Mouse (Mus musculus) stomach, postnatal 0 days (tissue): ENCODE data around the gene Ly75. TPM values are rescaled to one million over a fixed set of nuclear protein-coding genes. Genes with fewer than 3 reads are reported as not detected.

Experiments used
- ATAC-seq: fragments of 200-750 bp; cut with Nextera tagmentation; 2 replicates; pipeline ENCODE4 v1.8.0; 2017; ENCODE audit not compliant: low FRiP score, low TSS enrichment
- DNase-seq: peaks from one replicate; pipeline ENCODE4 v3.0.0-alpha.2; 2016; ENCODE audit warnings: low spot score
- H3K27ac ChIP-seq: fragments of 300-500 bp; sonication (generic); replicated peaks from 2 replicates; pipeline ENCODE4 v1.5.1; 2014; ENCODE audit warnings: mild to moderate bottlenecking, control low read depth
- H3K27me3 ChIP-seq: fragments of 300-500 bp; sonication (generic); 2 replicates; pipeline ENCODE4 v1.6.1; 2014; ENCODE audit warnings: low read length; ENCODE audit not compliant: control insufficient read depth, insufficient read depth
- H3K36me3 ChIP-seq: fragments of 300-500 bp; sonication (generic); 2 replicates; pipeline ENCODE4 v1.6.1; 2014; ENCODE audit warnings: low read length, mixed read lengths; ENCODE audit not compliant: control insufficient read depth, insufficient read depth
- H3K4me1 ChIP-seq: fragments of 300-500 bp; sonication (generic); replicated peaks from 2 replicates; pipeline ENCODE4 v1.6.1; 2014; ENCODE audit warnings: antibody characterized with exemption; ENCODE audit not compliant: control insufficient read depth, insufficient read depth
- H3K4me2 ChIP-seq: fragments of 300-500 bp; sonication (generic); replicated peaks from 2 replicates; pipeline ENCODE4 v1.6.1; 2014; ENCODE audit warnings: low read depth, mild to moderate bottlenecking, control low read depth, moderate library complexity
- H3K4me3 ChIP-seq: fragments of 300-500 bp; sonication (generic); 2 replicates; pipeline ENCODE4 v1.5.1; 2014; ENCODE audit warnings: low read depth, low read length, control low read depth
- H3K9ac ChIP-seq: fragments of 300-500 bp; sonication (generic); 2 replicates; pipeline ENCODE4 v1.6.1; 2014; ENCODE audit warnings: mild to moderate bottlenecking, low read length, control low read depth, mixed read lengths
- H3K9me3 ChIP-seq: fragments of 300-500 bp; sonication (generic); 2 replicates; pipeline ENCODE4 v1.6.1; 2016; ENCODE audit warnings: low read length; ENCODE audit not compliant: control insufficient read depth
- CTCF ChIP-seq: IDR thresholded peaks from 2 replicates; pipeline ENCODE4 v1.5.1; 2016; ENCODE audit warnings: antibody characterized with exemption, low read depth, mild to moderate bottlenecking, moderate library complexity
- EP300 ChIP-seq: optimal IDR thresholded peaks from 2 replicates; pipeline ENCODE3; 2016; ENCODE audit warnings: antibody characterized with exemption
- WGBS: fragments of 180-500 bp; shearing (Covaris S2); extraction: QIAGEN DNeasy Blood & Tissue Kit; methylation state at CpG from one replicate; pipeline ENCODE4 v1.1.7; 2014; 5-methylcytosine and 5-hydroxymethylcytosine counted together
- polyA plus RNA-seq: library from polyadenylated mRNA; unstranded; fragments of >200 nt; fragmentation: Nextera tagmentation; extraction: Ambion mirVana; gene quantifications from 2 replicates; pipeline ENCODE4 v1.2.1, GENCODE M21; 2015

The Ly75 gene
- polyA plus RNA-seq, 1 experiment from 2014 or later, result 0.23 TPM

DNA sequence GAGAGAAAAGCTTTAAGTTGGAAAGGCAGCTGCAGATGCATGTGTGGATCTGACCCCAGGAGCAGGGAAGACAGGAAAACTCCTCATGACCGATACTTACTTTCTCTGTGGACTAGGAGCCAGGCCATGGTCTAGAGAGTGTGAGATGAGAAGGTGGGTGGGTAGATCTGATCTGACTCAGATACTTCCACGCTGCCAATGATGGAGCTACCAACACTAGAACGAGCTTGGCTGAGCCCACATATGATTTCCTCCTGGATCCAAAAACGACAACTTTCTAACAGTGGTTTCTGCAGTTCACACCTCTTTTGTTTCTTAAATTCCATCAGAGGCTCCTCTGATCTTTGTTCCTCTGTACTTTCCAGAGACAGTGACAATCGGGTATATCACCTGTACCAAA, 18.6 kb upstream of the Ly75 start:
- H3K9me3 ChIP-seq, result no peaks in the 10 kb centered on the region
- no peaks in the 10 kb centered on the region for H3K36me3 ChIP-seq
- no peaks in the 10 kb centered on the region for H3K4me1 ChIP-seq
- no peak for DNase-seq
- WGBS, result 63% methylated on average over 5 of the region's 5 CpGs
- ATAC-seq, result no peak
- no peak overlapping the region for H3K4me2 ChIP-seq
- no peak overlapping the region for H3K4me3 ChIP-seq
- no peaks in the 10 kb centered on the region for H3K27me3 ChIP-seq
- no peak overlapping the region for H3K9ac ChIP-seq
- no peak overlapping the region for H3K27ac ChIP-seq
- TF ChIP-seq EP300, result no peak

DNA sequence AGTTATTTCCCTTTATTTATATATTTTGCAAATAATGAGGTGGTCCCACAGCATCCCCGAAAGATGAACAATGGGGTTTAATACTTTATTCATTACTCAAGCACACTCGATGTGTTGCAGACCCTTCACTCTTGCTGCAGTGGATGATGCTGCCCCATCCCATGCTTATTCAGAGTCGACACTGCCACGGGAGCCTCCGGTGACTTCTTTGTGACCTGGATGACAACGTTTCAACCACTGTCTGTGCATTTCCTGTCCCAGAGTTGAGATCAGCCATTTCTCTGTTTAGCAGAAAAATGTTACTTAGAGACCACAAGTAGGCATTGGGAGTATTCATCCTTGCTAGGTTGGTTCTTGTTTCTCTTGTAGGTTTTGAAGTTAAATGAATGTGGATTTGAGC, 10.7 kb upstream of the Ly75 start:
- ATAC-seq (no peak), DNase-seq (no peak)
- H3K4me2 ChIP-seq, result no peak overlapping the region
- no peak overlapping the region for H3K4me3 ChIP-seq
- H3K4me1 ChIP-seq, result no peaks in the 10 kb centered on the region
- no peak overlapping the region for H3K9ac ChIP-seq
- no peaks in the 10 kb centered on the region for H3K36me3 ChIP-seq
- H3K27ac ChIP-seq, result no peak overlapping the region
- WGBS, result 60% methylated on average over 6 of the region's 6 CpGs
- TF ChIP-seq CTCF (no peak), EP300 (no peak)
- no peaks in the 10 kb centered on the region for H3K27me3 ChIP-seq
- no peaks in the 10 kb centered on the region for H3K9me3 ChIP-seq

DNA sequence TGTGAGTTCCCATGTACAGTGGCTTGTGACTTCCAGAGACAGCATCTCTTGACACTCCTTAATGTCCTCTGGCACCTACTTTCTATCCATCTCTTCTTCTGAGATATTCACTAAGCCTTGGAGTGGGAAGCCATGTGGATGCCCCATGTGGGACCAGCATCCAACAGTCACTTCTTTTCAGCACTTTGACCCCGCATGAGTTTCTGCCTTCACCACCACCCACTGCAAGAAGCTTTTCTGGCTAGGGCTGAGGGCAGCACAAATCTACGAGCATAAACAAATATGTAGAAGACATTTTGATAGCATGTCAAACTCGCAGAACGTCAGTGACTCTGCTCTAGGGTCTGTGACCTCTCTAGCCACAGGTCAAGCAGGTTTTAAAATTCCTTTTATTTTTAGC, 9.2 kb upstream of the Ly75 start:
- H3K9me3 ChIP-seq, result no peaks in the 10 kb centered on the region
- no peaks in the 10 kb centered on the region for H3K27me3 ChIP-seq
- no peak for DNase-seq
- no peak overlapping the region for H3K9ac ChIP-seq
- no peak overlapping the region for H3K27ac ChIP-seq
- H3K36me3 ChIP-seq, result no peaks in the 10 kb centered on the region
- no peak for ATAC-seq
- H3K4me2 ChIP-seq, result no peak overlapping the region
- H3K4me1 ChIP-seq, result no peaks in the 10 kb centered on the region
- 37% methylated on average over 4 of the region's 4 CpGs for WGBS
- no peak for TF ChIP-seq EP300
- TF ChIP-seq CTCF, result no peak
- H3K4me3 ChIP-seq, result no peak overlapping the region

DNA sequence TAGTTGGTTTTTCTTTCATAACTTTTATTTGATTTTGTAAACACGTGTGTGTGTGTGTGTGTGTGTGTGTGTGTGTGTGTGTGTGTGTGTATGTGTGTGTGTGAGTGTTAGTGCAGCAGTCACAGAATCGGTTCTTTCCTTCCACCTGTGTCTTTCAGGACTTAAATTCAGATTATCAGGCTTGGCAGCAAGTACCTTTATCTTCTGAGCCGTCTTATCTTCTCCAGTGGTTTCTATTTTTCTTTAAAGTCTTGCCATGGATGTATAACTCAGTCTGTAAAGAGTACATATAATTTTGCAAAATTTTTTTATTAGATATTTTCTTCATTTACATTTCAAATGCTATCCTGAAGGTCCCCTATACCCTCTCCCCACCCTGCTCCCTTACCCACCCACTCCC, 4.3 kb upstream of the Ly75 start:
- no peaks in the 10 kb centered on the region for H3K4me1 ChIP-seq
- no peak overlapping the region for H3K4me2 ChIP-seq
- H3K4me3 ChIP-seq, result no peak overlapping the region
- H3K9me3 ChIP-seq, result no peaks in the 10 kb centered on the region
- no peak overlapping the region for H3K27ac ChIP-seq
- ATAC-seq (no peak), DNase-seq (no peak)
- H3K27me3 ChIP-seq, result no peaks in the 10 kb centered on the region
- no peak overlapping the region for H3K9ac ChIP-seq
- no peaks in the 10 kb centered on the region for H3K36me3 ChIP-seq
- 63% methylated on average over 3 of the region's 3 CpGs for WGBS
- TF ChIP-seq EP300, result no peak

DNA sequence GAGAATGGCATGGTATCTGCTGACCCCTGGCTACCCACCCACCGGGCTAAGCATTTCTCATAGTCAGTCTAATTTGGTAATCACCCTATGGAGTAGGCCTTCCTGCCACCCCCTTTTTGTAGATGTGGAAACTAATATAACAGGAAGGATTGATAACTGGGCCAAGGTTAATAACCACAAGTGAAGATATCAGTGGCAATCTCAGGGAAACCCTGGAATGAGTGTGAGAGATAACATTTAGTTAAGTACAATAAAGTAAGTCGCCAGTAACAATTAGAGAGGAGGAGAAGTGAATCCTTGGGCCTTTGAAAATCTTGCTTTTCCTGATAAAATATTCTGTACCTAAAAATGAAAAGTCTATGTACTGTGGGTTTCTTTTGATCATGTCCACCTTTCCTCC, 3.7 kb upstream of the Ly75 start:
- no peaks in the 10 kb centered on the region for H3K36me3 ChIP-seq
- H3K4me1 ChIP-seq, result no peaks in the 10 kb centered on the region
- no peak for DNase-seq
- no peak for ATAC-seq
- no peak overlapping the region for H3K4me2 ChIP-seq
- no peak for TF ChIP-seq EP300
- TF ChIP-seq CTCF, result no peak
- H3K9me3 ChIP-seq, result no peaks in the 10 kb centered on the region
- H3K4me3 ChIP-seq, result no peak overlapping the region
- H3K9ac ChIP-seq, result no peak overlapping the region
- H3K27ac ChIP-seq, result no peak overlapping the region
- H3K27me3 ChIP-seq, result no peaks in the 10 kb centered on the region
- WGBS, result 75% methylated on average over 2 of the region's 2 CpGs

DNA sequence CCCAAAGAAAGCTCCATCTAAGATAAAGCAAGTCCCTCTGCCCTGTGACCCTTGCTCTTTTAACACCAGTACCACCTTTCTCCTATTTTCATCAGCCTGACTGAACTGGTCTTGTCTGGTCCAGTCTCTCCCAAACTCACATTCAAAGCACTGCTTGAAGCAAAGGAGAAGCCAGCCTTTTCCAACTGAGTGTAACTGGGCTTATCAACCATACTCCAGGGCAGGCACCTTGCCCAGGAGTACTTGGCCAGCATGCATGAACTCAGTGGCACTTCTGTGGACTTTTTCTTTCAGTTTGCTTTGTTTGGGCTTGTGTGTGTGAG, 1.6 kb upstream of the Ly75 start:
- Histone ChIP-seq H3K27me3 (no peaks in the 10 kb centered on the region), H3K27ac (no peak overlapping the region), H3K4me3 (no peak overlapping the region), H3K9ac (no peak overlapping the region), H3K4me1 (no peaks in the 10 kb centered on the region), H3K36me3 (no peaks in the 10 kb centered on the region), H3K4me2 (no peak overlapping the region), H3K9me3 (no peaks in the 10 kb centered on the region)
- ATAC-seq (no peak; the same call in 1 of the 2 replicates), DNase-seq (no peak)
- TF ChIP-seq EP300, result no peak
